7 mouse cellular contexts compared by ENCODE assay signal in the genomic region with DNA sequence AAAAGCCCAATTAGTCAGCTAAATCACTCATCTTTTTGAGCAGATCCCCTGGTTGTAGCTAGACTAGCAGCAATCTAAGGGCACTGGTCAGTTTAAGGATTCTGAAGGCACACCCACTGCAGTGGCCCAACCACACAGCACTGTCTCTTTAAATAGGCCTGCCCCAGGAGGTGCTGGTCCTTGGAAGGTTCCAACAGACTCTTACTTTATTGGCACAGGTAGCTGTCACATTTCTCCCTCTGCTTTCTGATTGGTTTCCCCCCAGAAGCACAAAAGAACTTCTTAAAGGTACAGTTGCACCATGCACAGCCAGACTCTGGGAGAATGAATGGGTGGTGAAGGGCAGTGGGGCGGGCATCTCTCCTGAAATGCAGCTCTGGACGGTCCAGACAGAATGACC.
DNase-seq lines count a peak whose midpoint lies in the region; ATAC-seq lines count a peak whose summit lies in the region.

No protein-coding gene starts in this region.

- H3K4me3 ChIP-seq in kidney, embryonic 16.5 days (ENCODE audit: low read length) = no peak overlapping the region

- peaks cover 3% of the 10 kb centered on the region; the same call in 1 of the 2 replicates for H3K4me1 ChIP-seq in kidney, embryonic 16.5 days (ENCODE audit: insufficient read depth, low read length)

- no peaks in the 10 kb centered on the region for H3K27me3 ChIP-seq in kidney, embryonic 16.5 days (ENCODE audit: insufficient read depth, low read length)

- 90% methylated on average over 2 of the region's 2 CpGs for WGBS in kidney, embryonic 16.5 days

- H3K36me3 ChIP-seq in kidney, embryonic 16.5 days (ENCODE audit: insufficient read depth, low read length) = no peaks in the 10 kb centered on the region

- no peak overlapping the region for H3K4me2 ChIP-seq in kidney, embryonic 16.5 days (replicated peaks; ENCODE audit: low read depth, low read length)

- no peak overlapping the region for H3K9ac ChIP-seq in kidney, embryonic 16.5 days (replicated peaks; ENCODE audit: low read length)

- peak; percentile 13 for DNase-seq in kidney, adult 8-10 months
- DNase-seq in CD4-positive, CD25-positive, alpha-beta regulatory T cell, adult 2 months (ENCODE audit: low read depth, low spot score) = peak; percentile 76
- DNase-seq in NIH3T3 (ENCODE audit: low read depth) = peak; percentile 36
- peak; percentile 30 for DNase-seq in hindlimb bud, embryonic 11.5 days (ENCODE audit: extremely low spot score, low read depth, low spot score)
- DNase-seq in testis, postnatal 14 days (ENCODE audit: low spot score) = peak; percentile 56
- DNase-seq in cerebellum, adult 8-10 months = no peak

- no peak overlapping the region for H3K27ac ChIP-seq in kidney, embryonic 16.5 days (ENCODE audit: low read length)

- ATAC-seq in kidney, embryonic 16.5 days (ENCODE audit: low FRiP score, low TSS enrichment) = no peak

- no peaks in the 10 kb centered on the region for H3K9me3 ChIP-seq in kidney, embryonic 16.5 days (ENCODE audit: low read length)
